Mouse (Mus musculus): Measurements from ENCODE around the gene Gimap7. TPM values are rescaled to one million over a fixed set of nuclear protein-coding genes. Genes with fewer than 3 reads are reported as not detected.
A peak's percentile ranks its signal among the peaks of the same experiment; 100 is the strongest.

Gimap7 gene
- total RNA-seq, 2 experiments from 2014 or later: 0.53 TPM; not detected in 1

GRCm38 (mm10) chr6:48692962-48693361 lies 25.5 kb upstream of the Gimap7 start:
- no peak for DNase-seq

GRCm38 (mm10) chr6:48696830-48697554 lies 21.4 kb upstream of the Gimap7 start:
- DNase-seq: no peak

GRCm38 (mm10) chr6:48697555-48697930 lies 20.9 kb upstream of the Gimap7 start:
- DNase-seq: no peak

- no peak for DNase-seq
These were observed 20.2 kb upstream of the Gimap7 start for GRCm38 (mm10) chr6:48698066-48698856.

GRCm38 (mm10) chr6:48698888-48699287 lies 19.5 kb upstream of the Gimap7 start:
- no peak for DNase-seq

- no peak for DNase-seq
These were observed 18.0 kb upstream of the Gimap7 start for GRCm38 (mm10) chr6:48700251-48701075.

- no peak for DNase-seq
These were observed 16.3 kb upstream of the Gimap7 start for GRCm38 (mm10) chr6:48702146-48702545.

GRCm38 (mm10) chr6:48702601-48703000 lies 15.8 kb upstream of the Gimap7 start:
- no peak for DNase-seq

- no peak for DNase-seq
These were observed 14.3 kb upstream of the Gimap7 start for GRCm38 (mm10) chr6:48704146-48704545.

GRCm38 (mm10) chr6:48706130-48706529 lies 12.3 kb upstream of the Gimap7 start:
- DNase-seq: no peak

- DNase-seq: no peak
These were observed 1.9 kb downstream of the Gimap7 start for GRCm38 (mm10) chr6:48720326-48720725.

- DNase-seq: no peak
These were observed 5.0 kb downstream of the Gimap7 start for GRCm38 (mm10) chr6:48723468-48723867.

- DNase-seq: peak in 1 of 2 experiments; percentile 62
These were observed 7.1 kb downstream of the Gimap7 start for GRCm38 (mm10) chr6:48725476-48725875.

- DNase-seq: no peak
These were observed 9.3 kb downstream of the Gimap7 start for GRCm38 (mm10) chr6:48727761-48728160.

GRCm38 (mm10) chr6:48732864-48733304 lies 14.5 kb downstream of the Gimap7 start:
- no peak for DNase-seq

GRCm38 (mm10) chr6:48733660-48734059 lies 15.2 kb downstream of the Gimap7 start:
- no peak for DNase-seq

- DNase-seq: no peak
These were observed 18.6 kb downstream of the Gimap7 start for GRCm38 (mm10) chr6:48737053-48737452.

GRCm38 (mm10) chr6:48737688-48738087 lies 19.3 kb downstream of the Gimap7 start:
- no peak for DNase-seq

GRCm38 (mm10) chr6:48738961-48739779 lies 20.7 kb downstream of the Gimap7 start, which contains the start of gene Gimap1:
TSS of gene Gimap1 (plus strand) at chr6:48739054.
- DNase-seq: peak; percentile 15 to 48

GRCm38 (mm10) chr6:48739780-48740055 lies 21.3 kb downstream of the Gimap7 start:
- DNase-seq: no peak

GRCm38 (mm10) chr6:48740501-48741169 lies 22.2 kb downstream of the Gimap7 start:
- DNase-seq: no peak

Data from adrenal gland, postnatal 36 days (tissue).